Mouse (Mus musculus): ENCODE measurements around the gene Adprhl1.

DNA sequence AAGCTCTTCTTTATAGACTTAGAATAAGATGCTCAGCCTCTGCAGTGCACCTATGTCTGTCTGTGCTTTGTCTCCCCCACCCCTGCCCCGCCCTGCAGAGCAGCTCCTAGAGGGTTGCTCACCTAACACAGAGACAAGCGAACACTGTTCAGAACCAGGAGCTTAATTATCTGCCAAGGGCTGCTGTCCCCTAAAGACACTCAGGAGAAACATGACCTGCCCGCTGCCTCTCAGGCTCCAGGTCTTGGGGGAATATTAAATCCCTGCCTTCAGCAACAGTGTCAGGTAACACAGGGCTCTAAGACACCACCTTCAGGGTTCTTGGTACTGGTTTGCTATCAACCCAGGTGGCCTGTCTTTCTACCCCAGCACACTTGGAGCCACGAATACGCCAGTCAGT, 549 bp downstream of the Adprhl1 start:
- TF ChIP-seq CTCF (IDR thresholded peaks at IDR 0.05; ENCODE audit: insufficient read depth, low read length) (no peak), POLR2A (IDR thresholded peaks at IDR 0.05; ENCODE audit: borderline replicate concordance, extremely low read depth, low read depth, low read length) (no peak)

Data from lung, adult 2 months (tissue).